Mouse (Mus musculus) liver, adult (tissue): Measurements from ENCODE around the gene Krt12.

Experiments
- GATA4 ChIP-seq: IDR thresholded peaks from 2 replicates; pipeline ENCODE4 v1.6.1; 2014; ENCODE audit warnings: mild to moderate bottlenecking, low read length; ENCODE audit not compliant: insufficient replicate concordance

Gene Krt12

DNA sequence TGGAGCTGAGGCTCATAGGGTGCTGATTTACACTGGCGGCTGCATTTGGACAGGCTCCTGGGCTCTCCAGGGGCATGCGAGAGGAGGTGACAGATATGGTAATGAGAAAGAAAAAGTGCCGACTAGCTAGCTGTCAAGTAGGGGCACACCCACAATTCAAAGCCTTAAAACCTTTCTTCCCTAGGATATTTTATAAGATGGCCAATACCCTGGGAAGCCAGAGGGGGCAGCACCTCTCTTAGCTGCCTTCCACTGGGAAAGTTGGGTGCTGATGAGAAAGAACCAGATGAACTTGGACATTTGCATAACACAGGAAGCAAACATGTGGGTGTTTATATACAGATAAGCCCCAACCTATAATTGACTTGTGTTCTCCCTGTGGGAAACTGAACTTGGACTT is 52.8 kb downstream of the Krt12 start:
- TF ChIP-seq GATA4 = no peak

DNA sequence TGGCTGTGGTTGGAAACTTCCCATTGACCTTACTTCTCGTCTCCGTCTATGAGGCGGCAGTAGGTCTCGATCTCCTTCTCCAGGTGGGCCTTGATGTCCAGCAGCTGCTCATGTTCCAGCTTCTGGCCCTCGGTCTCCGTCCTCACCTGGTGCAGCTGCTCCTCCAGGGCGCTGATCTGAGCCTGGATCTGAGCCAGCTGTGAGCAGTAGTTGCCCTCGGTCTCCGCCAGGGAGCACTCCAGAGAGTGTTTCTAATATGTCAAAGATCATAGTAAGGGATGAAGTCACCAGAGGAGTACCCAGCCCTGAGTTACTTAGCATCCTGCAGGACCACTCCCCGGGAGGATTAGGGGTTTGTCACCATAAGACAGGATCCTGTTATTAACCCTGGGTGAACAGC is 55.3 kb downstream of the Krt12 start:
- TF ChIP-seq GATA4 = no peak
